Mouse (Mus musculus) testis, postnatal 10 days (tissue): ENCODE measurements at regions not wholly inside any gene's neighbourhood (a gene's known extent, or its start where the extent isn't known, plus 50 kb on each side); places are given as distances from the start of the nearest gene placed in this dataset.

Experiments
- DNase-seq: peaks from one replicate; pipeline ENCODE4 v3.0.0; 2021; ENCODE audit warnings: low spot score

DNA sequence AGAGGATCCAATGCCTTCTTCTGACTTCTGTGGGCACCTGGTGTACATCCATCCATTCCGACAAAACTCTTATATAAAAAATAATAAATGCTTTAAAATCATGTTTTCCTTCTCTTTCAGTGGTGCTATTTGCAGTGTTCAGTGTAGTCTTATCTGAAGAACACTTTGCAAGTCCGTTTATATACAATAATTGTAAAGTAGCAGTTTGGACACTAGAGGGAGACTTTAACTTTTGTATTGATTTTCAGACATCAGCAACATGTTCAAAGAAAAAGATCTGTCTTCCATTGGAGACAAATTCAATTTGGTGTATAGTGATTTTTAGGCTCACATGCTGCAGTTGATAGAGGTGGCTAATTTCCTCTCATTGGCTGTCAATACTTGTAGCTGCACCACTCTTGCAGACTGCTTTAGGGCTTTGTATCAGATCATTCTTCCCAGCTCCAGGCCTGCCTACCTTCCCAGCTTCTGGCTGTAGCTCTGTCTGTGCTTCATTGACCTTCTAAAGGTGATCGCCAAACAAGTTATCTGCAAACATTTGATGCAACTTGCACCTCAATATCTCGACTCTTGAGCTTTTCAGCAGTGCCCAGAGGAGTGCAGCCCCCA lies 74.8 kb upstream of the Sult1c1 start:
- DNase-seq, result no peak

DNA sequence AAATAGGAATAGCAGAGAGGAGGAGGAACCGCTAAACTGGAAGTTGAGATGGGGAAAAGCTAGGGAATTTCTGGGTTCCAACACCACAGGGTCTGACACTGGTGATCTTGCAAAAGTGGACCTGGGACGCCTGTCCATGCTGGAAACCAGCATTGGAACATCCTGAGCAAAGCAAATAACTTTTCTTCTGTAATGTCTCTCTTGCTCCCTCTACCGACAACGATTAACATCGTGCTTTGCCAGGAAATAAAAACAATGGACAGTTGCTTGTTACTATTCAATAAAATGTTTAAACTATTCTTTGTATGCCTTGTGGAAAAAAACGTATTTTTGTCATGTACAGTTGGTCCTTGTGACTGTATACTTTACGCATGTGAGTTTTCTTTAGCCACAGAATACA lies 70.8 kb upstream of the Sult1c1 start:
- DNase-seq, result peak; percentile 41
